Mouse (Mus musculus): ENCODE measurements around the gene Ikbke. TPM values are rescaled to one million over a fixed set of nuclear protein-coding genes. Genes with fewer than 3 reads are reported as not detected.

Ikbke gene
- polyA plus RNA-seq, 1 experiment from 2014 or later = 1.4 TPM

DNA sequence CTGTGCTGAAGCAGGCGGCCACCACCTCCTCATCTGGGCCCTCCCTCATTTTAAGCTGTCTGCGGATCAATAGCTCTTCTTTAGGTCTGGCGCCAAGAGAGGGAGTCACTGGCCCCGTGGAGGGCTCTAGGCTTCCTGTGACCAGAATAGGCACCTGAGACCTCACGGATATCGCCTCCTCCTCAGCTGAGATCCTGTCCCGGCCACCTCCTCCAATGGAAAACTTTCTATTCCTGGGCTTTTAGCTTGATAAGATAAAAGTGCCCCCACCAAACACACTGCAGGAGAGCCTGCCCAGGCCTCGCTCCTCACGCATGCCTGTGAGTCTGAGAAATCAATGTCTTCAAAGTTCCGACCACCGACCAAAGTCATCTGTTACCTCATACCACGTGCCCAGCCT lies 45.9 kb downstream of the Ikbke start:
- no peak overlapping the region for H3K27ac ChIP-seq
- H3K27me3 ChIP-seq (ENCODE audit: control insufficient read depth, insufficient read depth, low read length) = no peaks in the 10 kb centered on the region
- WGBS = 63% methylated on average over 12 of the region's 12 CpGs
- no peak for DNase-seq (ENCODE audit: low spot score)
- H3K4me3 ChIP-seq (replicated peaks; ENCODE audit: low read length) = no peak overlapping the region
- no peak for ATAC-seq (ENCODE audit: low FRiP score)
- H3K9ac ChIP-seq = no peak overlapping the region
- H3K4me2 ChIP-seq (replicated peaks) = no peak overlapping the region
- H3K9me3 ChIP-seq (ENCODE audit: control insufficient read depth, low read length) = no peaks in the 10 kb centered on the region
- no peaks in the 10 kb centered on the region for H3K36me3 ChIP-seq (replicated peaks; ENCODE audit: control insufficient read depth, insufficient read depth)
- no peaks in the 10 kb centered on the region for H3K4me1 ChIP-seq (replicated peaks; ENCODE audit: control insufficient read depth, insufficient read depth, low read length)

DNA sequence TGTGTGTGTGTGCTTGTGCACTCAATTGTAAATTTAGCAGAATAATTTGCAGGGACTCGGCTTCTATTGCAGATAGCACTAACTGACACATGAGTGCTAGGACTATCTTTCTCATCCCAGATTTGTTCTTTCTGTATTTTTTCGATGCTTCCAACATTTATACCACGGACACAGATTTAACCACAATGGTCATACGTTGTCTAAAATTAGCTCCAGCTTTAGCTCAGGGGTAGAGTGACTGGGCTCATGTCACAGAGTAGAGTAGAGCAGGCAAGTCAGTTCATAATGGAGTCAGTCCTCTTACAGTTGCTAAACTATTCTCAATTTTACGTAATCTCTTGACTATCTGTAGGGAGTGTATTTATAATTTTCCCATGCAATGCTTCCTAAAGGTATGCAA lies 50.7 kb downstream of the Ikbke start:
- no peaks in the 10 kb centered on the region for H3K9me3 ChIP-seq (ENCODE audit: control insufficient read depth, low read length)
- ATAC-seq (ENCODE audit: low FRiP score) (no peak), DNase-seq (ENCODE audit: low spot score) (no peak)
- no peaks in the 10 kb centered on the region for H3K36me3 ChIP-seq (replicated peaks; ENCODE audit: control insufficient read depth, insufficient read depth)
- H3K4me2 ChIP-seq (replicated peaks) = no peak overlapping the region
- no peaks in the 10 kb centered on the region; the same call in 1 of the 2 replicates for H3K4me1 ChIP-seq (replicated peaks; ENCODE audit: control insufficient read depth, insufficient read depth, low read length)
- H3K27me3 ChIP-seq (ENCODE audit: control insufficient read depth, insufficient read depth, low read length) = no peaks in the 10 kb centered on the region
- no peak overlapping the region for H3K9ac ChIP-seq
- 93% methylated on average over 5 of the region's 5 CpGs for WGBS
- H3K4me3 ChIP-seq (replicated peaks; ENCODE audit: low read length) = no peak overlapping the region
- H3K27ac ChIP-seq = no peak overlapping the region

DNA sequence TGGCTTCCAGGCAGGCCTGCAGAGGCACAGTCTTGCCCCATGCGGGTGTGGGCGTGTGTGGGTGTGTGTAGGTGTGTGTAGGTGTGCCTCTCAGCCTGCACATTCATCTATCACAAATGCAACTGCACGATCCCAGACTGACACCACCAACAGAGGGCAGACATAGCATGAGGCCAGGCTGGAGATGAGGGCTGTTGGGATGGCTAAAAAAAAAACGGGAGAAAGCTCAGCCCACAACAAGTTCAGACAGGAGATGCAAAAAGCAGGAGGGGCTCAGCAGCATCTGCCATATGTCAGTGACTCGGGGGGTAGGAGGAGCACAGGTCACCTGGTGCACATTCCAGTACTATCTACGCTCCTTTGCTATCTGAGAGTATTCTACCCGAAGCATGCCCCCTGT lies 51.2 kb downstream of the Ikbke start:
- no peaks in the 10 kb centered on the region for H3K9me3 ChIP-seq (ENCODE audit: control insufficient read depth, low read length)
- H3K27ac ChIP-seq = no peak overlapping the region
- no peak overlapping the region for H3K9ac ChIP-seq
- H3K27me3 ChIP-seq (ENCODE audit: control insufficient read depth, insufficient read depth, low read length) = no peaks in the 10 kb centered on the region
- no peak for DNase-seq (ENCODE audit: low spot score)
- no peak overlapping the region for H3K4me2 ChIP-seq (replicated peaks)
- H3K4me1 ChIP-seq (replicated peaks; ENCODE audit: control insufficient read depth, insufficient read depth, low read length) = no peaks in the 10 kb centered on the region; the same call in 1 of the 2 replicates
- ATAC-seq (ENCODE audit: low FRiP score) = no peak
- H3K36me3 ChIP-seq (replicated peaks; ENCODE audit: control insufficient read depth, insufficient read depth) = no peaks in the 10 kb centered on the region
- H3K4me3 ChIP-seq (replicated peaks; ENCODE audit: low read length) = no peak overlapping the region
- 70% methylated on average over 7 of the region's 7 CpGs for WGBS

DNA sequence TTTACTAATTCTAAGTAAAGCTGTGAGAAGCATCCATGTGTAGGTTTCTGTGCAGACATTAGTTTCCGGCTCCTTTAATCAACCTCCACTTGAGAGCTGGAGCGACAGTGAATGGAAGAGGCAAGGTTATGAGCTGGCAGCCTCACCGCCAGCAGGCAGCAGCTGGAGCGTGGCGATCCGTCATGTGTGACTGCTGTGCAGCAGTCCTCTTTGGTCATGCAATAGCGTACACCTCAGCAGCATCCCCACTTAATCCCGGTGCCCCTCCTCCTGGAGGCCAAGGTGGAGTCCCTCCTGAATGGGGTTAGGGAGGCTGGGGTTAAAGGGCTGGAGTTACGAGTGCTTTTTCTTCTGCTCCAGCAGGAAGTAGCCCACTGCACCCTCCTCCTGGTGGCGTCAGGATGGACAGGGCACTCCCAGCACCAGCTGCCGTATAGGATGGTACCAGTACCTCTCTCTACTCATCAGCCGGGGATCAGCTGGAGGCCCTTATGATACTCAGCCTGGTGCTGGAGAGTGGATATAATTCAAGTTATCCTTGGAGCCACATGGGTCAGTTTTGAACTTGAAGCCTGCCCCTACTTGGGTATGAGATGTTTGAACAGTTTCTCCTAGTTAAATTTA lies 54.4 kb downstream of the Ikbke start:
- Histone ChIP-seq H3K27me3 (ENCODE audit: control insufficient read depth, insufficient read depth, low read length) (no peaks in the 10 kb centered on the region), H3K9ac (no peak overlapping the region), H3K36me3 (replicated peaks; ENCODE audit: control insufficient read depth, insufficient read depth) (no peaks in the 10 kb centered on the region), H3K4me3 (replicated peaks; ENCODE audit: low read length) (no peak overlapping the region), H3K4me1 (replicated peaks; ENCODE audit: control insufficient read depth, insufficient read depth, low read length) (no peaks in the 10 kb centered on the region; the same call in 1 of the 2 replicates), H3K4me2 (replicated peaks) (no peak overlapping the region), H3K9me3 (ENCODE audit: control insufficient read depth, low read length) (no peaks in the 10 kb centered on the region), H3K27ac (0 out of 2 replicates have a peak overlapping the region, but pooled peaks have one; percentile 11)
- ATAC-seq (ENCODE audit: low FRiP score) (peak; percentile 62; the same call in 1 of the 2 replicates), DNase-seq (ENCODE audit: low spot score) (no peak)
- 37% methylated on average over 12 of the region's 12 CpGs for WGBS

DNA sequence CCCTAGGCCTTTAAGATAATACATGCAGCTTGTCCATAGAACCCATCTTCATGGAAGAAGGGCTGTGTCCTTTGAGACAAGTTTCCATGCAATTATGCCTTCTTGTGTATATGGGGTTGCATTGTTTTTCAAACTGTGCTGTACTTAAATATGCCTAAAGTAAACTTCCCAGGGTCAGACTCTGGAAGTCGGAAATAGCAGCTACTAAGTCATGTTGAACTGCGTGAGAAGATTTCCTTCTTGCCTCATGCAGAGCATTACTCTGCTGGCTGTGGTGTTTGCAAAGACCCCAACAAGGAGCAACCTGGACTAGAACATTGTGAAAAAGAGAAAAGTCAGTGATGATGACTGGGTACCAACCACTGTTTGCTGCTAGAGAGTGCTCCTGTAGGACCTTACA lies 56.1 kb downstream of the Ikbke start:
- ATAC-seq (ENCODE audit: low FRiP score) (no peak), DNase-seq (ENCODE audit: low spot score) (no peak)
- H3K4me3 ChIP-seq (replicated peaks; ENCODE audit: low read length) = no peak overlapping the region
- no peaks in the 10 kb centered on the region for H3K36me3 ChIP-seq (replicated peaks; ENCODE audit: control insufficient read depth, insufficient read depth)
- H3K27ac ChIP-seq = no peak overlapping the region
- no peaks in the 10 kb centered on the region for H3K9me3 ChIP-seq (ENCODE audit: control insufficient read depth, low read length)
- H3K4me2 ChIP-seq (replicated peaks) = no peak overlapping the region
- no peaks in the 10 kb centered on the region; the same call in 1 of the 2 replicates for H3K4me1 ChIP-seq (replicated peaks; ENCODE audit: control insufficient read depth, insufficient read depth, low read length)
- no peak overlapping the region for H3K9ac ChIP-seq
- no peaks in the 10 kb centered on the region for H3K27me3 ChIP-seq (ENCODE audit: control insufficient read depth, insufficient read depth, low read length)
- WGBS = 92% methylated on average over 2 of the region's 2 CpGs

DNA sequence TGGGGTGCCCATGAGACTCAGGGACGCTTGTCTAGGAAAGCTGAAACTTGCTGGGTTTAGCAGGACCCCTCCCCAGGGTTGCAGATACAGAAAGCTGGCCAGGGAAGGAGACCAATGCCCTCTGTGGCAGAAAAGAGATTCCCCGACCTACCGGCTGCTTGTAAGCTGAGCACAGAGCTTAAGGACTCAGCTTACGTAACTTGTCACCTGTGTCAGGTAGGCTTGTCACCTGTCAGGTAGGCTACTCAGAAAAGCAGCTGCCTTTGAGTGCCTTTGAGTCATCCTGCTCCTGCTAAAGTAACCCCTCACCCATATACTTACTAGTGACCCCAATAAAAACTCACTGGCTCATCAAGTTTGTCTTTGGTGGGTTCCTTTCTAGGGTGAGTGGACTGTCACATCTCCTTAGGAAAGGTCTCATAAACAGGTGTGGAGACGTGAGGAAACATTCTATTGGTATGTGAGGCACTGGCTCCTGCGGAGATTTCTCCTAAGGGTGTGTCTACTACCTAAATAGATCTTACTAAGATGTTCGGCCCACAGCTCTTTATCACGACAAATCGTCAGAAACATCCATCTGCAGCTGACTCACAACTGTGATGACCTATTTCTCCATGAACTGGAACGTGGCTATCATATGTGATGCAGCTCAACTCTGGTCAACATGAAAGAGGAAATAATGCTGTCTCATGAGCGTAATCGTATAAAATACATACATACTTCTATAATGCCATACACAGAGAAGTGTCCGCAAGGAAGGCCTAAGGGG lies 57.4 kb downstream of the Ikbke start:
- Histone ChIP-seq H3K36me3 (replicated peaks; ENCODE audit: control insufficient read depth, insufficient read depth) (no peaks in the 10 kb centered on the region), H3K4me2 (replicated peaks) (no peak overlapping the region), H3K4me3 (replicated peaks; ENCODE audit: low read length) (no peak overlapping the region), H3K9me3 (ENCODE audit: control insufficient read depth, low read length) (no peaks in the 10 kb centered on the region), H3K9ac (no peak overlapping the region), H3K27ac (no peak overlapping the region), H3K27me3 (ENCODE audit: control insufficient read depth, insufficient read depth, low read length) (no peaks in the 10 kb centered on the region), H3K4me1 (replicated peaks; ENCODE audit: control insufficient read depth, insufficient read depth, low read length) (no peaks in the 10 kb centered on the region; the same call in 1 of the 2 replicates)
- DNase-seq (ENCODE audit: low spot score) (no peak), ATAC-seq (ENCODE audit: low FRiP score) (no peak)
- WGBS = 89% methylated on average over 13 of the region's 13 CpGs

DNA sequence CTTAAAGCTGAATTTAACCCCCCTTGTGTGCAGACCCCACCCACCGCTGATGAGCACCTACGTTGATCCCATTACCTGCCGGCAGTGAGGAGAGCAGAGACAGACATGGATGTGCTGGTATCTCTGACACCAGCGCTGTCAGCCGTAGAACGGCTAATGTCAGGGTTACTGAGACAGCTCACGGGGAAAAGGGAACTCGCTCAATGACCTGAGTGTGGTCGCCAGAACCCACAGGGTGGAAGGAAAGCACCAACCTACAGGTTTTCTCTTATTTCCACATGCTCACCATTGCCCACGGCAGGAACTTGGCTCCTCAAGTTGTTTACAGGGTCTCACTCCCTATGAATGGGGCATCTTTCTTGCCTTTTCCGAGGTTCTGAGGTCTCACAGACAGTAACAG lies 60.5 kb downstream of the Ikbke start:
- Histone ChIP-seq H3K9ac (no peak overlapping the region), H3K4me2 (replicated peaks) (no peak overlapping the region), H3K36me3 (replicated peaks; ENCODE audit: control insufficient read depth, insufficient read depth) (no peaks in the 10 kb centered on the region), H3K4me1 (replicated peaks; ENCODE audit: control insufficient read depth, insufficient read depth, low read length) (no peaks in the 10 kb centered on the region), H3K4me3 (replicated peaks; ENCODE audit: low read length) (no peak overlapping the region), H3K27ac (no peak overlapping the region), H3K9me3 (ENCODE audit: control insufficient read depth, low read length) (no peaks in the 10 kb centered on the region), H3K27me3 (ENCODE audit: control insufficient read depth, insufficient read depth, low read length) (no peaks in the 10 kb centered on the region)
- WGBS = 91% methylated on average over 11 of the region's 11 CpGs
- DNase-seq (ENCODE audit: low spot score) = no peak
- ATAC-seq (ENCODE audit: low FRiP score) = no peak

DNA sequence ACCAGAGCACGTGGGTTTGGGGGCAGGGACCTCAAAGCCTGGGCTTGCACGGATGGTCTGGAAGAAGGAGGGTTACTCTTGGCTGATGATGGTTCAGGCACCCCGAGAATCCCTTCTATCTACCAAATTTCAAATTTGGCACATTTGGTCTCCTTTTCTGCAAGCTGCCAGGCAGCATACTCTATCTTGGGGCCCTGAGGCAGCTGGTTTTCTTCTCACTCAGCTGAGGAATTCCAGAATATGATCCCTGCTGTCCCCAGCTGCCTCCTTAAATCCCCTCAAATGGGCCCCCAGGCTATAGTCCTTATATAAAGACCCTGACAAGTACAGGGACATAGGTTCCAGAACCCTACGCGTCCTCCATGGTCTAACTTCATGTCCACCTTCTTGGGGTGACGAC lies 66.0 kb downstream of the Ikbke start:
- Histone ChIP-seq H3K36me3 (replicated peaks; ENCODE audit: control insufficient read depth, insufficient read depth) (no peaks in the 10 kb centered on the region), H3K4me2 (replicated peaks) (no peak overlapping the region), H3K9me3 (ENCODE audit: control insufficient read depth, low read length) (no peaks in the 10 kb centered on the region), H3K4me1 (replicated peaks; ENCODE audit: control insufficient read depth, insufficient read depth, low read length) (no peaks in the 10 kb centered on the region), H3K27ac (no peak overlapping the region), H3K27me3 (ENCODE audit: control insufficient read depth, insufficient read depth, low read length) (no peaks in the 10 kb centered on the region), H3K4me3 (replicated peaks; ENCODE audit: low read length) (no peak overlapping the region), H3K9ac (no peak overlapping the region)
- no peak for DNase-seq (ENCODE audit: low spot score)
- ATAC-seq (ENCODE audit: low FRiP score) = no peak
- 85% methylated on average over 6 of the region's 6 CpGs for WGBS

- H3K36me3 ChIP-seq (replicated peaks; ENCODE audit: control insufficient read depth, insufficient read depth) = no peaks in the 10 kb centered on the region
- no peak overlapping the region for H3K4me2 ChIP-seq (replicated peaks)
- no peak overlapping the region for H3K9ac ChIP-seq
- H3K4me3 ChIP-seq (replicated peaks; ENCODE audit: low read length) = no peak overlapping the region
- H3K27ac ChIP-seq = no peak overlapping the region
- no peak for DNase-seq (ENCODE audit: low spot score)
- no peak for ATAC-seq (ENCODE audit: low FRiP score)
- H3K4me1 ChIP-seq (replicated peaks; ENCODE audit: control insufficient read depth, insufficient read depth, low read length) = no peaks in the 10 kb centered on the region
- 87% methylated on average over 5 of the region's 5 CpGs for WGBS
- H3K27me3 ChIP-seq (ENCODE audit: control insufficient read depth, insufficient read depth, low read length) = no peaks in the 10 kb centered on the region
- no peaks in the 10 kb centered on the region for H3K9me3 ChIP-seq (ENCODE audit: control insufficient read depth, low read length)
These were observed 66.5 kb downstream of the Ikbke start for GRCm38 (mm10) chr1:131212956-131213355.
